Mouse (Mus musculus): Measurements from ENCODE around the gene Mrpl1. TPM values are rescaled to one million over a fixed set of nuclear protein-coding genes. Genes with fewer than 3 reads are reported as not detected.

Gene Mrpl1
- polyA plus RNA-seq, 1 experiment from 2014 or later, result 16.5 TPM

GRCm38 (mm10) chr5:96176879-96177358 is 32.4 kb upstream of the Mrpl1 start:
- H3K9me3 ChIP-seq, result no peaks in the 10 kb centered on the region
- WGBS, result 78% methylated on average over 11 of the region's 11 CpGs
- no peak overlapping the region for H3K4me3 ChIP-seq
- H3K27ac ChIP-seq (replicated peaks), result no peak overlapping the region
- no peaks in the 10 kb centered on the region for H3K4me1 ChIP-seq
- no peaks in the 10 kb centered on the region for H3K36me3 ChIP-seq
- H3K9ac ChIP-seq (replicated peaks), result no peak overlapping the region
- no peak for ATAC-seq (replicated peaks)
- no peaks in the 10 kb centered on the region for H3K27me3 ChIP-seq
- H3K4me2 ChIP-seq (replicated peaks), result no peak overlapping the region

GRCm38 (mm10) chr5:96183211-96183610 is 26.1 kb upstream of the Mrpl1 start:
- no peak overlapping the region for H3K4me3 ChIP-seq
- H3K9ac ChIP-seq (replicated peaks), result no peak overlapping the region
- ATAC-seq (replicated peaks), result no peak
- H3K27me3 ChIP-seq, result no peaks in the 10 kb centered on the region
- no peaks in the 10 kb centered on the region for H3K9me3 ChIP-seq
- H3K36me3 ChIP-seq, result no peaks in the 10 kb centered on the region
- H3K4me2 ChIP-seq (replicated peaks), result no peak overlapping the region
- H3K4me1 ChIP-seq, result no peaks in the 10 kb centered on the region
- no peak overlapping the region for H3K27ac ChIP-seq (replicated peaks)
- WGBS, result 67% methylated on average over 2 of the region's 2 CpGs

- Histone ChIP-seq H3K4me3 (no peak overlapping the region), H3K36me3 (no peaks in the 10 kb centered on the region), H3K4me1 (no peaks in the 10 kb centered on the region), H3K4me2 (replicated peaks) (no peak overlapping the region), H3K9me3 (no peaks in the 10 kb centered on the region), H3K27ac (replicated peaks) (no peak overlapping the region), H3K27me3 (no peaks in the 10 kb centered on the region), H3K9ac (replicated peaks) (no peak overlapping the region)
- ATAC-seq (replicated peaks), result no peak
- WGBS, result 56% methylated on average over 2 of the region's 2 CpGs
Measured at GRCm38 (mm10) chr5:96183987-96184386, 25.3 kb upstream of the Mrpl1 start.

DNA sequence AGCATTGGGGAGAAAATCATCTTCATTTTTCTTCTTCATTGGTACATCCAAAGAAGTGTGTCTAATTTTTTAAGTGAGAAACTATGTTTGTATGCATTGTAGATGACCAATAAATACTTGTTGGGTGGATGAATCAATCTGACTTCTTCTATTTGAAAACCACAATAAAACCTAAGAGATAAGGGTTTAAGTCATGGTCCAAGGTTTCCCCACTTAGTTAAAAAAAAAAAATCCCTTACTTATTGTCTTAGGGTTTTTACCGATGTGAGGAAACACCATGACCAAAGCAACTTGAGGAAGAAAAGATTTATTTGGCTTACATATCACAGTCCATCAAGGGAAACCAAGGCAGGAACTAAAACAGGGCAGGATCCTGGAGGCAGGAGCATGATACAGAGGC is 19.5 kb upstream of the Mrpl1 start:
- H3K4me3 ChIP-seq, result no peak overlapping the region
- no peaks in the 10 kb centered on the region for H3K4me1 ChIP-seq
- no peaks in the 10 kb centered on the region for H3K36me3 ChIP-seq
- no peak for ATAC-seq (replicated peaks)
- H3K9me3 ChIP-seq, result no peaks in the 10 kb centered on the region
- no peaks in the 10 kb centered on the region for H3K27me3 ChIP-seq
- H3K4me2 ChIP-seq (replicated peaks), result no peak overlapping the region
- H3K27ac ChIP-seq (replicated peaks), result no peak overlapping the region
- WGBS, result 94% methylated on average over 1 of the region's 1 CpGs
- H3K9ac ChIP-seq (replicated peaks), result no peak overlapping the region

GRCm38 (mm10) chr5:96191251-96191650 is 18.0 kb upstream of the Mrpl1 start:
- H3K27ac ChIP-seq (replicated peaks), result no peak overlapping the region
- H3K9me3 ChIP-seq, result no peaks in the 10 kb centered on the region
- no peaks in the 10 kb centered on the region for H3K27me3 ChIP-seq
- no peaks in the 10 kb centered on the region for H3K4me1 ChIP-seq
- no peak overlapping the region for H3K4me3 ChIP-seq
- H3K36me3 ChIP-seq, result no peaks in the 10 kb centered on the region
- no peak overlapping the region for H3K9ac ChIP-seq (replicated peaks)
- ATAC-seq (replicated peaks), result no peak
- WGBS, result 49% methylated on average over 4 of the region's 4 CpGs
- H3K4me2 ChIP-seq (replicated peaks), result no peak overlapping the region

- Histone ChIP-seq H3K27me3 (no peaks in the 10 kb centered on the region), H3K27ac (replicated peaks) (no peak overlapping the region), H3K9me3 (no peaks in the 10 kb centered on the region), H3K36me3 (no peaks in the 10 kb centered on the region), H3K4me1 (no peaks in the 10 kb centered on the region), H3K4me3 (no peak overlapping the region), H3K9ac (replicated peaks) (no peak overlapping the region), H3K4me2 (replicated peaks) (no peak overlapping the region)
- no peak for ATAC-seq (replicated peaks)
- 82% methylated on average over 2 of the region's 2 CpGs for WGBS
Measured at GRCm38 (mm10) chr5:96196547-96197052, 12.7 kb upstream of the Mrpl1 start.

GRCm38 (mm10) chr5:96198271-96198670 is 11.0 kb upstream of the Mrpl1 start:
- no peaks in the 10 kb centered on the region for H3K36me3 ChIP-seq
- no peaks in the 10 kb centered on the region for H3K27me3 ChIP-seq
- H3K9ac ChIP-seq (replicated peaks), result no peak overlapping the region
- no peak overlapping the region for H3K27ac ChIP-seq (replicated peaks)
- no peak overlapping the region for H3K4me2 ChIP-seq (replicated peaks)
- WGBS, result 56% methylated on average over 6 of the region's 6 CpGs
- ATAC-seq (replicated peaks), result no peak
- H3K4me1 ChIP-seq, result no peaks in the 10 kb centered on the region
- no peak overlapping the region for H3K4me3 ChIP-seq
- no peaks in the 10 kb centered on the region for H3K9me3 ChIP-seq

DNA sequence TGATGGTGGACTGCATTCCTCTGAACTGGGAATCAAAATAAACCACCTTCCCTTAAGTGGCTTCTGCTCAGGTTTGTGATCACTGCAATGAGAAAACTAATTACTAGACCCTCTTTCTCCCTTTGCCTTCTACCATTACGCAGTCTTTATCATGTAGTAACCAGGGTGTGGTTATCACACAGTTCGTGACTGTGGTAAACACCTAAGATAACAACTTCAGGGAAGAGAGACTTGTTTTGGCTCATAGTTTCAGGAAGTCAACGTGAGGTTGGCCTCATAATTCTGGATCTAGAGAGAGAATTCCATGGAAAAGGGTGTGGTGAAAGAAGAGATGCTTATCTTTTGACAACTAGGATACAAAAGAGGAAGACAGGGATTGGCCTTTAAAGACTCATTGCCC is 9.0 kb upstream of the Mrpl1 start:
- Histone ChIP-seq H3K36me3 (no peaks in the 10 kb centered on the region), H3K27me3 (no peaks in the 10 kb centered on the region), H3K4me3 (no peak overlapping the region), H3K4me1 (no peaks in the 10 kb centered on the region), H3K9ac (replicated peaks) (no peak overlapping the region), H3K9me3 (no peaks in the 10 kb centered on the region), H3K27ac (replicated peaks) (no peak overlapping the region), H3K4me2 (replicated peaks) (no peak overlapping the region)
- WGBS, result 85% methylated on average over 3 of the region's 3 CpGs
- ATAC-seq (replicated peaks), result no peak

DNA sequence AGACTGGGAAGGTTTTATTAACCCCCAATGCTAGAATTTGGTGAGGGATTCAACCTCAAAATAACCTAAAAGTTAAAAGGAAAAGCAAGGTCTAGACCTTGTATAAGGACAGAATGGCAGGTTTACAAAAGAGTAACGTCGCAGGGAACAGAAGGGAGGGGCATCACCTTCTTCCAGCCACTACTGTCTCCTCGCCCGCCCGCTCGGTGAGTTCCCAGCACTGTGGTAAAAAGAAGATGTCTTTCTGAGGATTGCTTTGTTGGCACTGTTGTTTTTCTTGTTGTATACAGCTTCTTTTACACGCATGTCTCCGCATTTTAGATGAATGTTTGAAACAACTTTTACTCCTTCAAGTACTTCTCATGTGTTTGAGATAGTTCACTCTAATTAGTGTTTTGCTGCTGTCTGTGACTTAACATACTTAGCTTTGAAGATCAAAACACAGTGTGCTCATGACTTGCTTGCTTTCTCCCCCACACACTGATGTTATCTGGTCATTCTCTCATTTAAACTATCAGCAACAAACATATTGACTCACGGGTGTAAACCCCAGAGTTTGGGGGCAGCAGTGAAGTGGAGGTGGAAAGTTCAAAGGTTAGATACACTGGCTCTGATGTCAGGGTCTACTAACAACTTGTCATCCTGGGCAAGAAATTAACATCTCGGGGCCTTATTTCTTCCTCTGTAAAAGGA is 7.7 kb upstream of the Mrpl1 start:
- Histone ChIP-seq H3K36me3 (no peaks in the 10 kb centered on the region), H3K27ac (replicated peaks) (no peak overlapping the region), H3K27me3 (no peaks in the 10 kb centered on the region), H3K4me3 (no peak overlapping the region), H3K4me1 (peaks cover 2% of the 10 kb centered on the region), H3K9ac (replicated peaks) (no peak overlapping the region), H3K4me2 (replicated peaks) (no peak overlapping the region), H3K9me3 (no peaks in the 10 kb centered on the region)
- no peak for ATAC-seq (replicated peaks)
- WGBS, result 83% methylated on average over 10 of the region's 10 CpGs

DNA sequence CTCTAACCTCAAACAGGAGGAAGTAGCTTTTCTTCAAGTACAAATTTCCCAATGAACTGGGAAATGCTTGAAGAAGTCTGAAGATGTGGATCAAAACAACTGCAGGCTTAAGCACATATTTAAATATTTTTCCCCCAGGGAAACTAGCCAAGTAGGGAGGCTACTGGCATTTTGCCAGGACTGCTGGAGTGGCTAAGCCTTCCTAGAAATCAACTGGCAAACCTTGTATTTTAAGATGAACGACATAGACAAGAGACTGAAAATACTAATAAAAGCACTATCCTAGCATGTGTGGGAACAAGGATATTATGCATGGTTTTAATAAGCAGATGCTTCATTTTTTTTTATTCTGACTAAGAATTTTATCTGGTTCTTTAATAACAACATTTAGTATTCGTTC is 2.4 kb upstream of the Mrpl1 start:
- ATAC-seq (replicated peaks), result no peak
- no peaks in the 10 kb centered on the region for H3K9me3 ChIP-seq
- no peaks in the 10 kb centered on the region for H3K27me3 ChIP-seq
- no peak overlapping the region for H3K9ac ChIP-seq (replicated peaks)
- H3K4me2 ChIP-seq (replicated peaks), result no peak overlapping the region
- no peak overlapping the region for H3K27ac ChIP-seq (replicated peaks)
- peaks cover 27% of the 10 kb centered on the region for H3K4me1 ChIP-seq
- 23% methylated on average over 2 of the region's 2 CpGs for WGBS
- H3K36me3 ChIP-seq, result no peaks in the 10 kb centered on the region
- no peak overlapping the region for H3K4me3 ChIP-seq

GRCm38 (mm10) chr5:96207531-96207930 is 1.8 kb upstream of the Mrpl1 start:
- Histone ChIP-seq H3K9ac (replicated peaks) (no peak overlapping the region), H3K27me3 (no peaks in the 10 kb centered on the region), H3K4me3 (no peak overlapping the region), H3K4me2 (replicated peaks) (no peak overlapping the region), H3K9me3 (no peaks in the 10 kb centered on the region), H3K36me3 (no peaks in the 10 kb centered on the region), H3K27ac (replicated peaks) (no peak overlapping the region; the same call in 1 of the 2 replicates), H3K4me1 (peaks cover 27% of the 10 kb centered on the region)
- no peak for ATAC-seq (replicated peaks)
- WGBS, result 72% methylated on average over 2 of the region's 2 CpGs

DNA sequence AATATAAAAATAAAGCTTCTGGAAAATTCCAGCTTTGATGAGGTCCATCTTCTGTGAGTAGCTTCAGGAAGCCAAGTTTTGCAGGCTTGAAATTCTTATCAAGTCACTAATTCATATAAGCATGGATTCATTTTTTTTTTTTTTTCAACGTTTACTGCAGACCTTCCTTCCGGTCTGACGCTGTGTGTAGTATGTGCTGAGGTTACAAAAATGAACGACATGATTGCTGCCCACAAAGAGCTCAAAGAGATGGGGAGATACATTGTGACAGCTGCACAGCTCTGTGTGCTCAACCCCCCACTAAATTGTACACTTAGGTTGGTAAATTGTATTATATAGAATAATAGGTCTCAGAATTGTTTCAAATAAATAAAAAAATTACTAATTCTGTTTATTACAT is 750 bp upstream of the Mrpl1 start:
- H3K27ac ChIP-seq (replicated peaks), result no peak overlapping the region
- no peaks in the 10 kb centered on the region for H3K9me3 ChIP-seq
- no peak overlapping the region for H3K4me3 ChIP-seq
- no peaks in the 10 kb centered on the region for H3K27me3 ChIP-seq
- no peak overlapping the region for H3K9ac ChIP-seq (replicated peaks)
- no peak overlapping the region for H3K4me2 ChIP-seq (replicated peaks)
- peaks cover 27% of the 10 kb centered on the region for H3K4me1 ChIP-seq
- H3K36me3 ChIP-seq, result no peaks in the 10 kb centered on the region
- ATAC-seq (replicated peaks), result no peak
- WGBS, result 67% methylated on average over 4 of the region's 4 CpGs
